Mouse (Mus musculus): ENCODE data around the gene Cdc37.

DNA sequence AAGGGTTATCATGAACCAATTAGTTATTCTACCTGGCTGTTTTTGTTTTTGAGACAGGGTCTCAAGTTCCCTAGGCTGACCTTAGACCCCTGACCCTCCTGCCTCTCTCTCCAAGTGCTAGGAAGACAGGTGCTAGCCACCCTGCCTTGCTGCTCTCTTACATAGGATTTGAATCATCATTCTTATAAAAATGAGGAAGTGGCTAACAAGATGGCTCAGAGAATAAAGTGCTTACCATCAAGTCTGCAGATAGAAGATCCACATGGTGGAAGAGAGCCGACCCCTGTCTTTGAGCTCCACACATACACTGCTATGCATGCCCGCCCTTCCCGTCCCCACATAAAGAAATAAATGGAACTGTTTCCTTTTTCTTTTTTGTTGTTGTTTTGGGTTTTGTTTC, 5.0 kb upstream of the Cdc37 start:
- TF ChIP-seq CTCF (IDR thresholded peaks at IDR 0.05; ENCODE audit: extremely low read depth, insufficient read depth, low read length): no peak
- no peak for TF ChIP-seq POLR2A (IDR thresholded peaks at IDR 0.05; ENCODE audit: extremely low read depth, insufficient read depth, low read length)
